Mouse (Mus musculus): ENCODE data around the gene Tbc1d9.
"Not testable (repeated sequence)": the region's sequence is repeated elsewhere in the genome, so short reads cannot be mapped to it uniquely, and the experiment has no call there.

Gene Tbc1d9

GRCm38 (mm10) chr8:83244151-83244550 is 79.0 kb downstream of the Tbc1d9 start:
- DNase-seq = no peak

GRCm38 (mm10) chr8:83250858-83251257 is 85.7 kb downstream of the Tbc1d9 start:
- no peak for DNase-seq

- DNase-seq = no peak
Observed at GRCm38 (mm10) chr8:83251362-83252246, 86.5 kb downstream of the Tbc1d9 start.

- no peak for DNase-seq
Observed at GRCm38 (mm10) chr8:83252791-83253190, 87.6 kb downstream of the Tbc1d9 start.

GRCm38 (mm10) chr8:83257631-83258030 is 92.5 kb downstream of the Tbc1d9 start:
- DNase-seq = no peak

GRCm38 (mm10) chr8:83260418-83261215 is 95.5 kb downstream of the Tbc1d9 start:
- DNase-seq = peak; percentile 42

- DNase-seq = no peak
Observed at GRCm38 (mm10) chr8:83271172-83271571, 106.0 kb downstream of the Tbc1d9 start.

GRCm38 (mm10) chr8:83272464-83272863 is 107.3 kb downstream of the Tbc1d9 start:
- no peak for DNase-seq

GRCm38 (mm10) chr8:83274470-83274869 is 109.3 kb downstream of the Tbc1d9 start:
- DNase-seq = no peak

GRCm38 (mm10) chr8:83278431-83278830 is 113.3 kb downstream of the Tbc1d9 start:
- no peak for DNase-seq

- no peak for DNase-seq
Observed at GRCm38 (mm10) chr8:83285391-83285790, 120.2 kb downstream of the Tbc1d9 start.

GRCm38 (mm10) chr8:83290176-83290575 is 125.0 kb downstream of the Tbc1d9 start, which contains the start of gene Ucp1:
TSS of gene Ucp1 (plus strand) at chr8:83290352.
- peak; percentile 7 for DNase-seq

GRCm38 (mm10) chr8:83297375-83297774 is 132.2 kb downstream of the Tbc1d9 start:
- no peak for DNase-seq

GRCm38 (mm10) chr8:83300135-83300534 is 135.0 kb downstream of the Tbc1d9 start:
- DNase-seq = no peak

- DNase-seq = no peak
Observed at GRCm38 (mm10) chr8:83304946-83305345, 139.8 kb downstream of the Tbc1d9 start.

- no peak for DNase-seq
Observed at GRCm38 (mm10) chr8:83309836-83310235, 144.7 kb downstream of the Tbc1d9 start.

GRCm38 (mm10) chr8:83315084-83315483 is 149.9 kb downstream of the Tbc1d9 start:
- DNase-seq = not testable (repeated sequence)

- no peak for DNase-seq
Observed at GRCm38 (mm10) chr8:83315691-83316090, 150.5 kb downstream of the Tbc1d9 start.

- DNase-seq = no peak
Observed at GRCm38 (mm10) chr8:83320543-83320942, 155.4 kb downstream of the Tbc1d9 start.

- no peak for DNase-seq
Observed at GRCm38 (mm10) chr8:83322374-83322773, 157.2 kb downstream of the Tbc1d9 start.
